Mouse (Mus musculus) CH12.LX (cell line): ENCODE measurements around the gene Ebf4.

ENCODE experiments used
- CHD2 ChIP-seq: IDR thresholded peaks from 2 replicates; pipeline ENCODE4 v1.6.1; 2011; ENCODE audit warnings: low read length, improper control_type of control experiment
- CTCF ChIP-seq, 2 experiments: IDR thresholded peaks in 1 of 2; conservative IDR thresholded peaks in 1 of 2; 2 replicates each; pipeline ENCODE4 v1.5.1; 2011 to 2012; ENCODE audit warnings: low read depth in 2 of 2, low read length in 2 of 2, improper control_type of control experiment in 1 of 2, inconsistent platforms in 1 of 2, mild to moderate bottlenecking in 1 of 2, moderate library complexity in 1 of 2
- EP300 ChIP-seq: IDR thresholded peaks from 2 replicates; pipeline ENCODE4 v1.6.1; 2011; ENCODE audit warnings: low read length, improper control_type of control experiment
- MXI1 ChIP-seq: IDR thresholded peaks from 2 replicates; pipeline ENCODE4 v1.6.1; 2011; ENCODE audit warnings: mild to moderate bottlenecking, low read depth, low read length, improper control_type of control experiment
- NELFE ChIP-seq: IDR thresholded peaks from 2 replicates; pipeline ENCODE4 v1.6.1; 2011; ENCODE audit warnings: low read depth, low read length, improper control_type of control experiment
- POLR2A ChIP-seq: IDR thresholded peaks from 2 replicates; pipeline ENCODE4 v1.6.1; 2011; ENCODE audit warnings: low read depth, mild to moderate bottlenecking, improper control_type of control experiment, low read length
- RCOR1 ChIP-seq: conservative IDR thresholded peaks from 2 replicates; pipeline ENCODE4 v1.6.1; 2012; ENCODE audit warnings: low read depth, mild to moderate bottlenecking, inconsistent platforms, low read length, improper control_type of control experiment
- SIN3A ChIP-seq: IDR thresholded peaks from 2 replicates; pipeline ENCODE4 v1.6.1; 2012; ENCODE audit warnings: low read length, improper control_type of control experiment, inconsistent platforms
- TBP ChIP-seq: conservative IDR thresholded peaks from 2 replicates; pipeline ENCODE4 v1.6.1; 2011; ENCODE audit warnings: low read depth, low read length, improper control_type of control experiment
- TCF12 ChIP-seq: IDR thresholded peaks from 2 replicates; pipeline ENCODE4 v1.6.1; 2014; ENCODE audit warnings: low read depth, mild to moderate bottlenecking, inconsistent platforms, low read length, improper control_type of control experiment
- USF1 ChIP-seq: IDR thresholded peaks from 2 replicates; pipeline ENCODE4 v1.6.1; 2014; ENCODE audit warnings: low read depth, mild to moderate bottlenecking, inconsistent platforms, low read length, improper control_type of control experiment
- ZC3H11A ChIP-seq: IDR thresholded peaks from 2 replicates; pipeline ENCODE4 v1.6.1; 2012; ENCODE audit warnings: low read depth, mild to moderate bottlenecking, inconsistent platforms, low read length, improper control_type of control experiment

GRCm38 (mm10) chr2:130408194-130408593 lies 113.2 kb downstream of the Ebf4 start:
- TF ChIP-seq CTCF (conservative IDR thresholded peaks at IDR 0.05 in 1 of 2, IDR thresholded peaks at IDR 0.05 in 1 of 2; ENCODE audit: low read depth in 2 of 2, low read length in 2 of 2) (no peak), TCF12 (no peak), CHD2 (no peak), POLR2A (no peak), RCOR1 (no peak), TBP (no peak), SIN3A (no peak), NELFE (no peak), MXI1 (no peak), USF1 (no peak), EP300 (no peak), ZC3H11A (no peak)
